Mouse (Mus musculus) erythroblast, embryonic 14.5 days (primary cell): Measurements from ENCODE around the gene Rcsd1.

Experiments
- GATA1 ChIP-seq: IDR thresholded peaks from 2 replicates; pipeline ENCODE4 v1.6.1; 2012; ENCODE audit warnings: low read length, inconsistent platforms, mixed read lengths
- TAL1 ChIP-seq: IDR thresholded peaks from 3 replicates; pipeline ENCODE4 v1.6.1; 2012; ENCODE audit warnings: low read length, inconsistent platforms, mixed read lengths

- TF ChIP-seq GATA1, result no peak
- TF ChIP-seq TAL1, result no peak
Measured at GRCm38 (mm10) chr1:165608904-165609303, 100.7 kb downstream of the Rcsd1 start.
